Mouse (Mus musculus): ENCODE measurements around the gene Vmn1r188. TPM values are rescaled to one million over a fixed set of nuclear protein-coding genes. Genes with fewer than 3 reads are reported as not detected.
"Not testable (repeated sequence)": the region's sequence is repeated elsewhere in the genome, so short reads cannot be mapped to it uniquely, and the experiment has no call there.

The Vmn1r188 gene
- polyA plus RNA-seq, 1 experiment from 2014 or later: not detected

DNA sequence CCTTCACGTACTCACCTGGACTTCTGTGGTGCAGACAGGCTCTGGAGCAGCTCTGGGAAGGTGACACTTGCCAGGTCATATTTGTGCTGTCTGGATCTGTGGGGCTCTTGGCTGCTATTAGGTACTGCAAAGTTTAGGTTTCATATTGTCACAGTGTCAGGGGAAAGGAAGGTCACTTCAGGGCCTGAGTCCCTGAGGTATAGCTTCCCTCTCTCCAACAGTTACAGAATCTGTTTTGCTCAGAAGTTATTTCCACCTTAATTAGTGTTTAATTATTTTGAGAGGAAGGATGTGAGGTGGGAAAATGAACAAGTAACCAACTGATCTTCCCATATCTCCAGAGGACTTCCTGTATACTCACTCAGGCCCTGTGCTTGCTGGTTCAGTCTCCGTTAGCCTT lies 21.5 kb downstream of the Vmn1r188 start, which contains the start of gene Vmn1r189:
Gene Vmn1r189 (minus strand): TSS at position 101 of the 400 bp plus-strand sequence.
- not testable (repeated sequence) for H3K4me1 ChIP-seq (replicated peaks); H3K9me3 ChIP-seq; DNase-seq (ENCODE audit: low spot score); H3K36me3 ChIP-seq; H3K27ac ChIP-seq; H3K27me3 ChIP-seq (ENCODE audit: insufficient read depth, poor library complexity, severe bottlenecking); H3K4me3 ChIP-seq
- 86% methylated on average over 2 of the region's 2 CpGs for WGBS

- WGBS: 79% methylated on average over 5 of the region's 5 CpGs
These were observed 52.5 kb downstream of the Vmn1r188 start for GRCm38 (mm10) chr13:22136495-22137293.

More at GRCm38 (mm10) chr13:22136495-22137293, 52.5 kb downstream of the Vmn1r188 start:
- H3K27ac ChIP-seq; H3K4me1 ChIP-seq (replicated peaks); DNase-seq (ENCODE audit: low spot score); H3K9me3 ChIP-seq; H3K27me3 ChIP-seq (ENCODE audit: insufficient read depth, poor library complexity, severe bottlenecking); H3K4me3 ChIP-seq; H3K36me3 ChIP-seq: not testable (repeated sequence)

Other genes starting within 250 kb of the Vmn1r188 start
- 20.6 and 24.7 TPM in 2 replicates for gene Zfp184, start 139.3 kb upstream of the Vmn1r188 start, polyA plus RNA-seq (2016; fragmentation: Nextera tagmentation; extraction: Ambion mirVana)
- 0.07 TPM in 1 of 2 replicates, not detected in the other for gene Pom121l2, start 103.2 kb upstream of the Vmn1r188 start, polyA plus RNA-seq (2016; fragmentation: Nextera tagmentation; extraction: Ambion mirVana)
- gene Prss16, start 74.7 kb upstream of the Vmn1r188 start, polyA plus RNA-seq (2016; fragmentation: Nextera tagmentation; extraction: Ambion mirVana): 0.18 TPM in 1 of 2 replicates, not detected in the other
- 5.5 and 11.0 TPM in 2 replicates for gene Hist1h2ah, start 48.9 kb upstream of the Vmn1r188 start, polyA plus RNA-seq (2016; fragmentation: Nextera tagmentation; extraction: Ambion mirVana)
- 6.6 and 6.9 TPM in 2 replicates for gene Hist1h2bk, start 48.6 kb upstream of the Vmn1r188 start, polyA plus RNA-seq (2016; fragmentation: Nextera tagmentation; extraction: Ambion mirVana)
- gene Hist1h4i, start 43.1 kb upstream of the Vmn1r188 start, polyA plus RNA-seq (2016; fragmentation: Nextera tagmentation; extraction: Ambion mirVana): 33.6 and 41.8 TPM in 2 replicates
- 63.1 and 65.4 TPM in 2 replicates for gene Hist1h2ag, start 41.5 kb upstream of the Vmn1r188 start, polyA plus RNA-seq (2016; fragmentation: Nextera tagmentation; extraction: Ambion mirVana)
- gene Hist1h2bj, start 41.2 kb upstream of the Vmn1r188 start, polyA plus RNA-seq (2016; fragmentation: Nextera tagmentation; extraction: Ambion mirVana): 12.6 and 15.5 TPM in 2 replicates
- not detected in 2 replicates for gene Vmn1r189, start 21.4 kb downstream of the Vmn1r188 start, polyA plus RNA-seq (2016; fragmentation: Nextera tagmentation; extraction: Ambion mirVana)
- gene Vmn1r191, start 99.5 kb downstream of the Vmn1r188 start, polyA plus RNA-seq (2016; fragmentation: Nextera tagmentation; extraction: Ambion mirVana): not detected in 2 replicates
- gene Vmn1r192, start 106.7 kb downstream of the Vmn1r188 start, polyA plus RNA-seq (2016; fragmentation: Nextera tagmentation; extraction: Ambion mirVana): not detected in 2 replicates
- gene Vmn1r193, start 138.7 kb downstream of the Vmn1r188 start, polyA plus RNA-seq (2016; fragmentation: Nextera tagmentation; extraction: Ambion mirVana): not detected in 2 replicates
- not detected in 2 replicates for gene Vmn1r194, start 159.8 kb downstream of the Vmn1r188 start, polyA plus RNA-seq (2016; fragmentation: Nextera tagmentation; extraction: Ambion mirVana)
- not detected in 2 replicates for gene Vmn1r195, start 186.1 kb downstream of the Vmn1r188 start, polyA plus RNA-seq (2016; fragmentation: Nextera tagmentation; extraction: Ambion mirVana)
- gene Vmn1r196, start 205.5 kb downstream of the Vmn1r188 start, polyA plus RNA-seq (2016; fragmentation: Nextera tagmentation; extraction: Ambion mirVana): not detected in 2 replicates
- gene Vmn1r197, start 240.1 kb downstream of the Vmn1r188 start, polyA plus RNA-seq (2016; fragmentation: Nextera tagmentation; extraction: Ambion mirVana): not detected in 2 replicates